Mouse (Mus musculus) right cerebral cortex, postnatal 10 days (tissue): ENCODE data around the gene Adamts7.

Experiments
- DNase-seq, 2 experiments: peaks; one replicate each; pipeline ENCODE4 v3.0.0; 2021; ENCODE audit warnings: low spot score in 2 of 2

Gene Adamts7

GRCm38 (mm10) chr9:90162926-90163748 is at the start of gene Adamts7:
TSS of gene Adamts7 (plus strand) at chr9:90163069.
- peak; percentile 56 to 62 for DNase-seq

GRCm38 (mm10) chr9:90113151-90113550 is 49.7 kb upstream of the Adamts7 start:
- no peak for DNase-seq

GRCm38 (mm10) chr9:90113651-90114566 is 49.0 kb upstream of the Adamts7 start:
- DNase-seq, result peak; percentile 93 to 94

GRCm38 (mm10) chr9:90114567-90115307 is 48.1 kb upstream of the Adamts7 start, which contains the start of gene Morf4l1:
TSS of gene Morf4l1 (minus strand) at chr9:90114774.
- DNase-seq, result peak; percentile 99 to 100

DNA sequence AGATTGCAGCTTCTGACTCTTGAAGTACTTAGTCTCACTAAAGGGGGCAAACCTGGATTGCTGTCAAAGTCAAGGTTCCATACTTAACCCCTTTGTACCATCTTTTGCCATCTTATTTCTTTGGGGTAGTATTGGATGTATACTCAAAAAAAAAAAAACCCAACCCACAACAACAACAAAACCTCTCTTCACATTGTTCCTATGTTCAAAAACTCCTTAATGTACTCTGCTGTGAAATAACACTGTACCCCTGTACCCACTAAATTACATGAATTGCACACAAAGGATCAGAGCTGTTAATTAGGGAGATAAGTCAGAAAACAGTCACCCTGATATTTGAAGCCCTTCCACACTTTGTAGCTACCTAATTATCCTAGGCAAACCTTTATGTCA is 47.6 kb upstream of the Adamts7 start:
- no peak for DNase-seq

DNA sequence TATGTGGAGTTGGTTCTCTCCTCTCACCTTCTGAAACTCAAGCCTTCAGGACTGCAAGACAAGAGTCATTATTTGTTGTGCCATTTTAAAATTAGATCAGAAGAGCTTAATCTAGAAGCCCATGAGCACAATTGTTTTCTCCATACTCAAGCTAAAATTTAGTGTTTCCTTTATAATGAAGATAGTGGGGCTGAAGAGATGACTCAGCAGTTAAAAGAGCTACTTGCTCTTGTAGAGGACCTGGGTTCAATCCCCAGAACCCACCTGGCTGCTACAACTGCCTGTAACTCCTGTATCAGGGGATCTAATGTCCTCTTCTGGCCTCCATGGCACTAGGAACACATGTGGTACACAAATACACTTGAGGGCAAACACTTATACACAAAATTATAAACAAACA is 45.6 kb upstream of the Adamts7 start:
- DNase-seq, result no peak

DNA sequence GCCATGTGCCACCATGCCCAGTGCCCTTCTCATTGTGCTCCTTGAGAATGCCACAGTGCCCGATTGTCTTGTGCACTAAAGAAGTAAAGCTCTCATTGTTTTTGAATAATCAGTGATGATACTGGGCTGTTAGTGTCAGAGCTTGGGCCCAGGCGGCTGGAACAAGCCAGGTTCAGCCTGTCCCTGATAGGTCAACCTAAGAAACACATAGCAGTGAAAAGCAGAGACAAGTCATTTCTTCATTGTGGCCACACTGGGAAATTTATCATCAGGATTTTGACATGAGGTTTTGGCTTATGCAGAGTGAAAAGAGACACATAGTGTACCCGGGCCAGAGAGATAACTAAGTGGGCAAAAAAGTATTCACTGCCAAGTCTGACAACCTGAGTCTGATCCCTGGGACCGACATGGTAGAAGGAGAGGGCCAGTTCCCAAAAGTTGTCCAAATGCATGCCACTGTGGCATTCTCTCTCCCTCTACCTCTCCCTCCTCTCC is 40.6 kb upstream of the Adamts7 start:
- DNase-seq, result no peak

DNA sequence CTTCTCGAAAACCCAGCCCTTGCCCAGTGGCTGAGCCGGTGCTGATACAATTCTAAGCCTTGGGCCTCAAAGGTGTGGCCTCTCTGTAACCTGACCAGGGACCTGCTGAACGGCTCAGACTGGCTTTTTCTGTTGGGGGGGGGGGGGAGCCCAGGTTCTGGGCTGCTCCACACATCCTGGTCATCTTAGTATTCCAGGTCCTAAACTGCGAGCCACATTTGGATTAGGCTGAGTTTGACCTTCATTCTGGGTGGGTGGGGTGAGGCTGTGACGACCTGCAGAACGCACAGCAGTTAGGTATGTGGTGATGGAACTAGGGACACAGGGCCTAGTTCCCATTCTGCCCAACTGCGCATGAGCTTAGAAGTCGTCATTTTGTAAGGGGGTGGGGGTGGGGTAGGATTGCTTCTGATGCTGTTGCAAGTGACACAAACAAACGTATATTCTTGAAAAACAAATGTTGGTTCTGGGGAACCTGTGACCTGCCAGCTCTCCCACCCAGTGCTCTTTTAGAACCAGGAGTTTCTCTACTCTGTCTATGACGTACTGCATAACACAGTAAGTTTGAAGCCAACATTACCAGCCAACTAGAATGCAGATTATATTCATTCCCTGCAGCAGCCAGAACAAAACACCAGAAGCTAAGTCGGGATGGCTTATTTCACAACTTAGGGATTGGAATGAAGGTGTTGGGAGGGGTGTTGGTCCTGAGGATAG is 38.6 kb upstream of the Adamts7 start:
- DNase-seq, result no peak

- DNase-seq, result no peak
These were observed 38.0 kb upstream of the Adamts7 start for GRCm38 (mm10) chr9:90124873-90125245.

DNA sequence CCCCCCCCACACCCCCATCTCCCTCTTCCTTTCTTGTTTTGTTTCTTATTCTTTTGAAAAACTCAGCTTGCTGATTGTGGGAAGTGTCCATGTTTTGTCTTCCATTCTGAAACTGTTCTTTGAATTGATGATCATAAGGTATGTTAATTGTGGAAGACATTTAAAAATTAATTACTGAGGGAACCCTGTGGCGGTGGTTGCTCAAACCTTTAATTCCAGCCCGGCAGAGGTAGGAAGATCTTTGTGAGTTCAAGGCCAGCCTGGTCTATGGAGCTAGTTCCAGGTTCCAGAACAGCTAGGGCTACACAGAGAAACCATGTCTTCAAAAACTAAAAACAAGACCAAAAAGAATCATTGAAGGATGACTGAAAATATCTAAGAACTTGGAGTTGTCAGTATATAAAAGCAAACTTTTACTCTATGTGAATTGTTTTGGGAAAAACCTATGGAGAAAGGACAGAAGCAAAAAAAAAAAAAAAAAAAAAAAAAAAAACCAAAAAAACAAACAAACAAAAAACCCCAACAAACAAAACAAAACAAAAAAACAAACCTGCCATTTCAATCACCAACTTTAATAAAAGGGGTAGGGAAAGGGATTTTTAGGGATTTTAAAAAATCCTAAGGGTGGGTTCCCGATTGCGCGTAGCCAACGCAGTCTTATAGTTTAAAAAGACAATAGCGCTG is 37.3 kb upstream of the Adamts7 start:
- no peak for DNase-seq

GRCm38 (mm10) chr9:90126260-90127010 is 36.4 kb upstream of the Adamts7 start:
- DNase-seq, result peak; percentile 78 to 82

GRCm38 (mm10) chr9:90127146-90127545 is 35.7 kb upstream of the Adamts7 start:
- no peak for DNase-seq

DNA sequence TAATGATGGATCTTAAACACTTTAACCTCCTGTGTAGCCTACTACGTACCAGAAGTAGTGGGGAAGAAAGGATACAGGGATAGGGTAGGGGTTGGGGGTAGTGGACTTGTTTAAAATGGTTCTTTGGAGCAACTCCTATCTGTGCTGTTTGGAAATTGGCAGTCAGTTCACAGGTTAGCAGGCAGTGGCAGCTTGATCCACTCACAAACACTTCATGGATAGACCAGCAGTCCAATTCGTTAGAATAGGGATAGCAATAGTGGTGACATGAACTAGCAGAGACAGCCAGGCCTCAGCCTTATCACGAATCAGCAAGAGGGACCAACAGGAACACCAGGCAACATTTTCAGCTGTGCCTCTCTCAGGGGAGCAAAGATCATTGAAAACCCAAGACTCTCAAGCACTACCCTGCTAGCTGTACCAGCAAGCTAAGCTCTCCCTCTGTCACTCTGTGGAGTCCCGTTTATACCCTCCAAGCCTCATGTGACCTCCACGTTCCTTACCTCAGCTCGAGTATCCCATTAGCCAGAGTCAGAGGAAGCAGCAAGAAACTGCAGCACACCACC is 34.1 kb upstream of the Adamts7 start:
- no peak for DNase-seq

- no peak for DNase-seq
These were observed 29.1 kb upstream of the Adamts7 start for GRCm38 (mm10) chr9:90133562-90134355.

GRCm38 (mm10) chr9:90135466-90135865 is 27.4 kb upstream of the Adamts7 start:
- DNase-seq, result no peak

- DNase-seq, result no peak
These were observed 26.7 kb upstream of the Adamts7 start for GRCm38 (mm10) chr9:90135963-90136677.

- no peak for DNase-seq
These were observed 26.2 kb upstream of the Adamts7 start for GRCm38 (mm10) chr9:90136678-90136965.

DNA sequence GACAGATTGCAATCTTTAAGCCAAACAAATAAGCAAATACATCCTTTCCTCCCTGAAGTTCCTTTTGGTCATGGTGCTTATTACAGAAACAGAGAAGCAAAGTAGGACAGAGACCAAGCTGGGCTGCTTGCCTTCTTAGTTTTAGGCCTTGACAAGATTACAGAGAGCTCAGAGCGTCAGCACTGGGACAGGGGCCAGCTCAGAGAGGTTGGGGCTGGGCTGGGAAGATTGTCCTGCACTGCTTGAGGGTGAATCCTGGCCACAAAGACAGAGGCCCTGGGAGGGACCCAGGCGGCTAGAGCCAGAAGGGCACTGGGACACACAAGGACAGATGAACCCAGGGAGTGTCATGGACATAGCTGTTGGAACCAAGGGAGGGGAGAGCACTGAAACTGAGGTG is 17.1 kb upstream of the Adamts7 start:
- DNase-seq, result no peak
